Mouse (Mus musculus): ENCODE data around the gene Amigo2. TPM values are rescaled to one million over a fixed set of nuclear protein-coding genes. Genes with fewer than 3 reads are reported as not detected.
A peak's percentile ranks its signal among the peaks of the same experiment; 100 is the strongest.

Gene Amigo2
- 0.77 and 0.99 TPM in 2 replicates for polyA plus RNA-seq (2012; rRNA removed)

GRCm38 (mm10) chr15:97246911-97247790, at the start of gene Amigo2, which contains the start of gene Pced1b:
Gene Amigo2, minus strand, starts transcription at chr15:97247287.
Gene Pced1b, plus strand, starts transcription at chr15:97247107.
- WGBS = 1% methylated on average over 112 of the region's 125 CpGs
- TF ChIP-seq CTCF (conservative IDR thresholded peaks at IDR 0.05; ENCODE audit: insufficient read depth, insufficient read length, low read depth, low read length) = no peak
- no peak for TF ChIP-seq POLR2A (IDR thresholded peaks at IDR 0.05; ENCODE audit: low read depth, low read length)

DNA sequence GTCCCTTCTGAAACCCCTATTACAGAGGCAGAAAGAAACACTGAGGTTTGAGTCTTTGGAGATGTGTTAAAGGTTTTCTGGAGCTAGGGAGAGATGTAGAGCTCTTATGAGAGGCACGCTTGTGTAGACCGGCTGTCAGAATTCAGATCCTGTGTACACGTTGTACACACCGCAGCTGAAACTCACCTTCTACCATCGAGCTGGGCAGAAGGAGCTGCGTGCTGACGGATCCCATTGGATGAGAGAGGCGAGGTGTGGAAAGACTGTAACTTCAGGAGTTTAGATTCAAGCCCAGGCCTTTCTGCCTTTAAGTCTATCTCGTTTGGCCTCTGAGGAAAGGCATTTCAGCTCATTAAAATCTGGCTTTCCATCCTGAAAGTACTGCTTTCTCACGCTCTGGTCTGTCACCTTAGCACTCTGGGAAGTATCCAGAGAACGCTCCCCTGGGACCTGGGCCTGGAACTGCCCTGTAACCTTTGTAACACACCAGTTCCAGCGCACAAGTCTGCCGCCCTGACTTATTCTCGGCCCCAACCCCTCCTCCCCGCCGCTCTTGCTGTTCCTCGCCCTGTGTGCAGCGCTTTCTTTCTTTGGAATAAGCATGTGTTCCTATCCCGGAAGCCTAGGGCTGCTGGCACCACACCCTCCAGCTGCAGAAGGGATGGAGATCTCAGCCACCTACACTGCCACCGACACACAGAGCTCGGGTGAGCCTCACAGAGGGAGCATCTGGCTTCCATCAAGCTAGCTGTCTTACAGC, 44.4 kb upstream of the Amigo2 start:
- no peak for TF ChIP-seq CTCF (conservative IDR thresholded peaks at IDR 0.05; ENCODE audit: insufficient read depth, insufficient read length, low read depth, low read length)
- TF ChIP-seq POLR2A (IDR thresholded peaks at IDR 0.05; ENCODE audit: low read depth, low read length) = no peak
- DNase-seq = peak; percentile 63
- Histone ChIP-seq H3K27ac (ENCODE audit: insufficient read depth, low read depth, low read length) (0 out of 2 replicates have a peak overlapping the region, but pooled peaks have one; percentile 33), H3K4me3 (ENCODE audit: insufficient read depth, low read depth, low read length) (no peak overlapping the region), H3K36me3 (ENCODE audit: control insufficient read depth, insufficient read depth, low read length) (no peaks in the 10 kb centered on the region), H3K27me3 (replicated peaks; ENCODE audit: control insufficient read depth, insufficient read depth, low read length) (no peaks in the 10 kb centered on the region), H3K4me1 (ENCODE audit: control insufficient read depth, insufficient read depth, low read length) (no peaks in the 10 kb centered on the region)
- 76% methylated on average over 21 of the region's 21 CpGs for WGBS

More at GRCm38 (mm10) chr15:97246911-97247790, at the start of gene Amigo2, which contains the start of gene Pced1b:
- H3K27me3 ChIP-seq (replicated peaks; ENCODE audit: control insufficient read depth, insufficient read depth, low read length) = no peaks in the 10 kb centered on the region
- DNase-seq = peak; percentile 69
- H3K4me1 ChIP-seq (ENCODE audit: control insufficient read depth, insufficient read depth, low read length) = no peaks in the 10 kb centered on the region
- H3K36me3 ChIP-seq (ENCODE audit: control insufficient read depth, insufficient read depth, low read length) = no peaks in the 10 kb centered on the region
- peak within 1 kb of the TSS; percentile 80 for H3K4me3 ChIP-seq (ENCODE audit: insufficient read depth, low read depth, low read length)
- H3K27ac ChIP-seq (ENCODE audit: insufficient read depth, low read depth, low read length) = peak within 1 kb of the TSS; percentile 91

DNA sequence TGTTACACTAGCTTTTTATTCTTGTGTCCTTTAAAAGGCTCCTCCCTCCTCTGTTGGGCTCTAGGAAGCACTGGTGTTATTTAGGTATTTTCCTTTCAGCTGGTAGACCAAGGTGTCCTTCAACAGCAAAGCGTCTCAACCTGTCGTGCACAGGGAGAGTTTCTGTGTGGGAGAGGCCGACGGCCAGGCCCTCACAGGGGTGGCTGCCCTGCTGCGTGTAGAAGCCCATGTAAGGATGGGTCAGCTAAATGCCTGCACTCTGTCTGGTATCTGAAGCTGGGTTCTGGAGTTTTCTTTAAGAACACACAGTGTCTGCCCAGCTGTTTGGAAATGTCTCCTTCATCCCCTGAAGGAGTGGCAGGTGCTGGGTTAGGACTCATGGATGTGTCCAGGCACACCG, 43.3 kb upstream of the Amigo2 start:
- H3K4me3 ChIP-seq (ENCODE audit: insufficient read depth, low read depth, low read length) = no peak overlapping the region
- DNase-seq = no peak
- no peaks in the 10 kb centered on the region for H3K4me1 ChIP-seq (ENCODE audit: control insufficient read depth, insufficient read depth, low read length)
- TF ChIP-seq POLR2A (IDR thresholded peaks at IDR 0.05; ENCODE audit: low read depth, low read length) (no peak), CTCF (conservative IDR thresholded peaks at IDR 0.05; ENCODE audit: insufficient read depth, insufficient read length, low read depth, low read length) (no peak)
- H3K27ac ChIP-seq (ENCODE audit: insufficient read depth, low read depth, low read length) = no peak overlapping the region
- WGBS = 81% methylated on average over 6 of the region's 6 CpGs
- H3K36me3 ChIP-seq (ENCODE audit: control insufficient read depth, insufficient read depth, low read length) = no peaks in the 10 kb centered on the region
- H3K27me3 ChIP-seq (replicated peaks; ENCODE audit: control insufficient read depth, insufficient read depth, low read length) = no peaks in the 10 kb centered on the region

DNA sequence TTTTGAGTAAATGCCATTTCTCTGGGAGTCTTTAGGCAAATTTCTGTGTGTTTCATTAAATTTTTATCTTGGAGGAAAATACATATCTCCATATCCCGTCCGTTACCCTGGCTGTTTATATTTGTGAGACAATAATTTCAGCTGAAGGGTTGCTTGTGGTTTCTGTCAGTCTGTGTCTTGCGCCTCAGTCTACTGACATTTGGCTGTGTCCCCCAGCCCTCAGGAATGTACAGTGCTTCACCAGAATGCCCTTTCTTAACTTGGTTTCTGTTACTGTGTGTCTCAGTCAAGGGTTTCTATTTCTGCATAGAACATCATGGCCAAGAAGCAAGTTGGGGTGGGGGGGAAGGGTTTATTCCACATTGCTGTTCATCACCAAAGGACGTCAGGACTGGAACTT, 42.1 kb upstream of the Amigo2 start:
- DNase-seq = no peak
- no peak overlapping the region for H3K4me3 ChIP-seq (ENCODE audit: insufficient read depth, low read depth, low read length)
- WGBS = 83% methylated on average over 4 of the region's 4 CpGs
- no peak overlapping the region for H3K27ac ChIP-seq (ENCODE audit: insufficient read depth, low read depth, low read length)
- TF ChIP-seq CTCF (conservative IDR thresholded peaks at IDR 0.05; ENCODE audit: insufficient read depth, insufficient read length, low read depth, low read length) (no peak), POLR2A (IDR thresholded peaks at IDR 0.05; ENCODE audit: low read depth, low read length) (no peak)
- H3K4me1 ChIP-seq (ENCODE audit: control insufficient read depth, insufficient read depth, low read length) = no peaks in the 10 kb centered on the region
- no peaks in the 10 kb centered on the region for H3K36me3 ChIP-seq (ENCODE audit: control insufficient read depth, insufficient read depth, low read length)
- no peaks in the 10 kb centered on the region for H3K27me3 ChIP-seq (replicated peaks; ENCODE audit: control insufficient read depth, insufficient read depth, low read length)

- Histone ChIP-seq H3K27ac (ENCODE audit: insufficient read depth, low read depth, low read length) (no peak overlapping the region), H3K36me3 (ENCODE audit: control insufficient read depth, insufficient read depth, low read length) (no peaks in the 10 kb centered on the region), H3K27me3 (replicated peaks; ENCODE audit: control insufficient read depth, insufficient read depth, low read length) (no peaks in the 10 kb centered on the region), H3K4me1 (ENCODE audit: control insufficient read depth, insufficient read depth, low read length) (no peaks in the 10 kb centered on the region), H3K4me3 (ENCODE audit: insufficient read depth, low read depth, low read length) (no peak overlapping the region)
- DNase-seq = no peak
- 79% methylated on average over 13 of the region's 13 CpGs for WGBS
- TF ChIP-seq CTCF (conservative IDR thresholded peaks at IDR 0.05; ENCODE audit: insufficient read depth, insufficient read length, low read depth, low read length) (no peak), POLR2A (IDR thresholded peaks at IDR 0.05; ENCODE audit: low read depth, low read length) (no peak)
Observed at GRCm38 (mm10) chr15:97288690-97289089, 41.6 kb upstream of the Amigo2 start.

DNA sequence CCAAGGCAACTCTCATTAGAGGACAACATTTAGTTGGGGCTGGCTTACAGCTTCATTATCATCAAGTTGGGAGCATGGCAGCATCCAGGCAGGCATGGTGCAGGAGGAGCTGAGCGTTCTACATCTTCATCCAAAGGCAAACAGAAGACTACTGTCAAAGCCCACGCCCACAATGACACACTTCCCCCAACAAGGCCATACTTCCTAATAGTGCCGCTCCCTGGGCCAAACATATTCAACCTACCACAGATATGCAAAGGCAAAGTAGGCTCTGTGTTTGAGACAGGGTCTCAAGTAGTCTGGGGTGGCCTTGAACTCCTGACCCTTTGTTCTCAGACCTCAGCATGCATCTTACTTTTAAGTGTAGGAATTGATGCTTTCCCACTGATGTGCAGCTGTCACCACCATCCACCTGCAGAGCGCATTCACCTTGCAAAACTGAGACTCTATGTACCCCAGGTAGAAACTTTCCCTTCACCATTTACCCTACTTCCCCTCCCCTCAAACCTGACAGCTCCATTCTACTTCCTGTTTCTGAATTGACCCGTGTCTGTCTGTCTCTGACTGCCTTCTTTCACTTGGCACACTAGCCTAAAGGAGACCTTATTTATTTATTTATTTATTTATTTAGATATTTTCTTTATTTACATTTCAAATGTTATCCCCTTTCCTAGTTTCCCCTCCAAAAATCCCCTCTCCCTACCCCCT, 40.5 kb upstream of the Amigo2 start:
- H3K27ac ChIP-seq (ENCODE audit: insufficient read depth, low read depth, low read length) = no peak overlapping the region
- H3K4me1 ChIP-seq (ENCODE audit: control insufficient read depth, insufficient read depth, low read length) = no peaks in the 10 kb centered on the region

More for the DNA sequence above, 40.5 kb upstream of the Amigo2 start:
- Histone ChIP-seq H3K27me3 (replicated peaks; ENCODE audit: control insufficient read depth, insufficient read depth, low read length) (no peaks in the 10 kb centered on the region), H3K36me3 (ENCODE audit: control insufficient read depth, insufficient read depth, low read length) (no peaks in the 10 kb centered on the region), H3K4me3 (ENCODE audit: insufficient read depth, low read depth, low read length) (no peak overlapping the region)
- DNase-seq = no peak
- 90% methylated on average over 5 of the region's 5 CpGs for WGBS
- TF ChIP-seq POLR2A (IDR thresholded peaks at IDR 0.05; ENCODE audit: low read depth, low read length) = no peak

Measured in kidney, adult 2 months (tissue).